In the genomic region with DNA sequence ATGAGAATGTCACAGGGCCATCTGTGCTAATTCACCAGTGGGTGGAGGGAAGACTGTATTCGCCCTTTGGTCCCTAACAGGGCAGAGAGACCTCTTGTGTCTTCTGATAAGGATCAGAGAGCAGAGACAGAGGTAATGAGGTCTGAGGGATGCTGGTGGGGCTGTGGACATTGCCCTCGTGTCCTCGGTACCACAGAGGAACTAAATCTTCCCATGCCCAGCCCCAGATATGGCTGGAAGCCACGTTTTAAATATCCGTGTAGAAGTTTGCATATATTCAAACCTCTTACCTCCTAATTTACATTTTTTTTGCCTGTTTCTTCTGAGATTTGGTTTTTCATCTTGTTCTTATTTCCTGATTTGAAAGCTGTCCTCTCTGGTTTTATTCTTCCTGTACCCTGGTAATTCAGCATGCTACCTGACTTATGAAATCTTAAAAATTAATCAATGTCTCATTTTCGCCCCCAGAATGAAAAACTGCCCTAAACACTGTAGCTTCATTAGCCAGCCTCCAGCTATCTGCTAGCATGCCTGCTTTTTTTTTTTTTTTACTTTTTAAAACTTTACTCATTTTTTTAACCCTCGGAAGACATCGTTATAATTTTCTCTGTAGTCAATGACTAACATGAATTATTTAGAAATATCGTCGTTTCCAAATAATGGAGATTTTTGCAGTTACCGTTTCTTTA, we compare ENCODE assay signal across 9 mouse cellular contexts. TPM values are rescaled to one million over a fixed set of nuclear protein-coding genes. Genes with fewer than 3 reads are reported as not detected.
DNase-seq lines count a peak whose midpoint lies in the region; ATAC-seq and TF ChIP-seq lines count a peak whose summit lies in the region.
"Had no signal": no experiment of that assay in that cellular context is flagged by ENCODE, and none has a peak within 500 bp of the region (broad histone marks: within the 10 kb centered on the region; RNA-seq: fewer than 3 reads in every experiment).

No protein-coding gene starts in this region.

- no peak for ATAC-seq in erythroblast, adult 5-6 weeks (replicated peaks; ENCODE audit: low FRiP score, poor library complexity, severe bottlenecking)
- no peak for ATAC-seq in hindbrain, embryonic 16.5 days
- ATAC-seq in liver, embryonic 14.5 days (ENCODE audit: insufficient read depth), result no peak

- no peak for TF ChIP-seq EP300 in liver, embryonic 14.5 days (IDR thresholded peaks at IDR 0.05; ENCODE audit: low read depth)

- H3K4me3 ChIP-seq in erythroblast, embryonic 14.5 days (replicated peaks), result peak overlapping the region; percentile 54
- peak overlapping the region; percentile 70 for H3K4me3 ChIP-seq in E14TG2a.4 (replicated peaks; ENCODE audit: low read length)
- no peak overlapping the region; the same call in 1 of the 2 replicates for H3K4me3 ChIP-seq in hindbrain, embryonic 16.5 days (ENCODE audit: low read length)
- H3K4me3 ChIP-seq in liver, embryonic 14.5 days (ENCODE audit: insufficient read depth in 1 of 2, low read depth in 2 of 2, low read length in 2 of 2), result peak overlapping the region in 1 of 2 experiments; percentile 39; a peak in 2 of 4 replicates

- no peaks in the 10 kb centered on the region for H3K9me3 ChIP-seq in erythroblast, embryonic 14.5 days (ENCODE audit: control insufficient read depth, low read length)
- H3K9me3 ChIP-seq in E14TG2a.4 (ENCODE audit: low read length), result no peaks in the 10 kb centered on the region
- no peaks in the 10 kb centered on the region for H3K9me3 ChIP-seq in hindbrain, embryonic 16.5 days (ENCODE audit: control insufficient read depth, low read length)
- no peaks in the 10 kb centered on the region for H3K9me3 ChIP-seq in liver, embryonic 14.5 days (ENCODE audit: control insufficient read depth, low read length)

- no peak overlapping the region; the same call in 1 of the 2 replicates for H3K27ac ChIP-seq in hindbrain, embryonic 16.5 days (ENCODE audit: low read depth, low read length)
- H3K27ac ChIP-seq in liver, embryonic 14.5 days, result no peak overlapping the region

- no peaks in the 10 kb centered on the region for H3K36me3 ChIP-seq in erythroblast, embryonic 14.5 days (ENCODE audit: control insufficient read depth)
- no peaks in the 10 kb centered on the region for H3K36me3 ChIP-seq in E14TG2a.4 (ENCODE audit: insufficient read depth, low read length)
- no peaks in the 10 kb centered on the region for H3K36me3 ChIP-seq in hindbrain, embryonic 16.5 days (ENCODE audit: control insufficient read depth, insufficient read depth, low read length)
- H3K36me3 ChIP-seq in liver, embryonic 14.5 days (replicated peaks; ENCODE audit: control insufficient read depth, insufficient read depth, low read depth), result no peaks in the 10 kb centered on the region

- H3K4me1 ChIP-seq in erythroblast, embryonic 14.5 days (ENCODE audit: control insufficient read depth), result peaks cover 25% of the 10 kb centered on the region
- peaks cover 64% of the 10 kb centered on the region for H3K4me1 ChIP-seq in E14TG2a.4 (replicated peaks; ENCODE audit: low read depth, low read length)
- H3K4me1 ChIP-seq in hindbrain, embryonic 16.5 days (ENCODE audit: control insufficient read depth, insufficient read depth, low read depth, low read length), result peaks cover 18% of the 10 kb centered on the region
- H3K4me1 ChIP-seq in liver, embryonic 14.5 days (replicated peaks; ENCODE audit: control insufficient read depth in 2 of 2, insufficient read depth in 2 of 2, low read length in 1 of 2), result peaks cover 0 to 28% of the 10 kb centered on the region in 2 experiments; a peak in 2 of 4 replicates

- WGBS in hindbrain, embryonic 16.5 days, result 61% methylated on average over 11 of the region's 11 CpGs
- 51% methylated on average over 11 of the region's 11 CpGs for WGBS in liver, embryonic 14.5 days (ENCODE audit: insufficient replicate concordance)

- peak overlapping the region; percentile 64; the same call in 1 of the 2 replicates for H3K9ac ChIP-seq in hindbrain, embryonic 16.5 days (ENCODE audit: low read depth, low read length)
- no peak overlapping the region for H3K9ac ChIP-seq in liver, embryonic 14.5 days (replicated peaks)

- no peak for TF ChIP-seq CTCF in E14TG2a.4 (conservative IDR thresholded peaks at IDR 0.05; ENCODE audit: low read length)
- no peak for TF ChIP-seq CTCF in liver, embryonic 14.5 days (IDR thresholded peaks at IDR 0.05; ENCODE audit: low read depth)

- no peak for DNase-seq in liver, embryonic 14.5 days (ENCODE audit: low read depth in 3 of 3, low spot score in 3 of 3)
- DNase-seq in yolk sac, embryonic 10.5 days (ENCODE audit: low spot score), result peak; percentile 57
- no peak for DNase-seq in urinary bladder, postnatal 10 days (ENCODE audit: low spot score)
- no peak for DNase-seq in cerebellum, adult 9-11 months

- peak overlapping the region; percentile 63 for H3K4me2 ChIP-seq in hindbrain, embryonic 16.5 days (ENCODE audit: low read length)
- peak overlapping the region; percentile 63 for H3K4me2 ChIP-seq in liver, embryonic 14.5 days (ENCODE audit: low read depth)

- H3K27me3 ChIP-seq in erythroblast, embryonic 14.5 days (ENCODE audit: control insufficient read depth), result no peaks in the 10 kb centered on the region
- H3K27me3 ChIP-seq in E14TG2a.4 (ENCODE audit: insufficient read depth, low read length), result no peaks in the 10 kb centered on the region; the same call in 1 of the 2 replicates
- H3K27me3 ChIP-seq in hindbrain, embryonic 16.5 days (replicated peaks; ENCODE audit: control insufficient read depth, insufficient read depth, low read length), result no peaks in the 10 kb centered on the region
- H3K27me3 ChIP-seq in liver, embryonic 14.5 days (ENCODE audit: control insufficient read depth, insufficient read depth, low read length), result no peaks in the 10 kb centered on the region

RNA-seq across cellular contexts. Expression of gene Spocd1, which starts 50.9 kb away (rescaled TPM):
- polyA plus RNA-seq in erythroblast, embryonic 14.5 days (2012), result not detected in 2 replicates
- not detected in 2 replicates for total RNA-seq in erythroblast, adult 5-6 weeks (2015; ENCODE audit: low replicate concordance)
- total RNA-seq in erythroblast, adult 5-6 weeks (2017; ENCODE audit: low replicate concordance), result not detected in 2 replicates
- not detected in 2 replicates for polyA plus RNA-seq in hindbrain, embryonic 16.5 days (2015; fragmentation: Nextera tagmentation; extraction: Ambion mirVana)
- 0.03 TPM in 1 of 2 replicates, not detected in the other for polyA plus RNA-seq in liver, embryonic 14.5 days (2012; rRNA removed)
- polyA plus RNA-seq in liver, embryonic 14.5 days (2014; fragmentation: Nextera tagmentation; extraction: Ambion mirVana), result 0.11 TPM in 1 of 2 replicates, not detected in the other
- polyA plus RNA-seq: gonadal fat pad, adult 2 months had no signal
